Comparison of ENCODE assay signal across 20 mouse cellular contexts in the genomic region with DNA sequence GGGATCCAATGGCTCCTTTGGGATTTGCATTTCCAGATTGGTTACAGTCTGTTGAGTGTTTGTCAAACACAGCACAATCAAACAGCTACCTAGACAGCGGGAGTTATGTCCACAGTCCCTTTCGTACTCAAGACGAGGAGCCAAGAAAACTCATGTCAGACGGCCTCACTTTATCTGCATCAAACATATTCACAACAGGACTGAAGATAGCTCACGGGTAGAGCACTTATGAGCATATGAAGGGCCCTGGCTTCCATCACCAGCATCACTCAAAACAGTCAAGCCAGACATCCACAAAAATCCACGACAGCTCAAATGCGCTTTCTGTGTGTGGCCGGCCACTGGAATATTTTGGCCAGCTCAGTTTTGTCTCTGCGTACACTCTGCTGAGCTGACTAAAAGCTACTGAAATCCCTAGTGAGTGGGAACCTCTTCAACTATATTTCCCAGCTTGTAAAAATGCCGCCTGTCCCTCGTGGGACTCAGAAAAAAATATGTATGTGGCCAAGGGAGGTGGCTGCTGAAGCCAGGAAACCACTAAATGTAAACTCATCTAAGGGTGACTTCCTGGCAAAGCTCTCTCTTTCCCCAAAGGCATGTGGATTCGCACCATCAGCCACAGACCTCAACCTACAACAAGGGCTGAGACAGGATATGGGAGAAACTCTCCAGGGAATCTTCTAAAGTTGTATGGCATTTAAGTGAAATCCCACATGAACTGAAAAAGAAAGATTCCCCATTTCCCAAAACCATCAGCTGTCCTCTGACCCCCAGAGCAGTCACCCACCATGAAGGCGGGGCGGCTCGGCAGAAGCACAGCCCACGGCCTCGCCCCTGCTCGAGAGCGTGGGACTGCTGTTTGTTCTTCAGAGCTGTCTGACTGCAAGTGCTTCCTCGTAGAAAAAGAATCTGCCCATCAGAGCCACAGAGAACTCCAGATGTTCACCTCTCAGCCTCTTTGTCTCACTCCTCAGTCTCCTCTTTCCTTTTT.
DNase-seq lines count a peak whose midpoint lies in the region; ATAC-seq and TF ChIP-seq lines count a peak whose summit lies in the region.
"Had no signal": no experiment of that assay in that cellular context is flagged by ENCODE, and none has a peak within 500 bp of the region (broad histone marks: within the 10 kb centered on the region; RNA-seq: fewer than 3 reads in every experiment).

No protein-coding gene starts in this region.

- 47% methylated on average over 20 of the region's 20 CpGs for WGBS in liver, embryonic 12.5 days (ENCODE audit: insufficient replicate concordance)
- 67% methylated on average over 20 of the region's 20 CpGs for WGBS in liver, postnatal 0 days (ENCODE audit: insufficient replicate concordance)
- WGBS in liver, embryonic 13.5 days (ENCODE audit: insufficient replicate concordance), result 45% methylated on average over 20 of the region's 20 CpGs
- WGBS in midbrain, embryonic 11.5 days, result 85% methylated on average over 20 of the region's 20 CpGs

- ATAC-seq in liver, embryonic 12.5 days, result peak; percentile 62
- ATAC-seq in liver, postnatal 0 days, result no peak
- peak; percentile 68 for ATAC-seq in liver, embryonic 13.5 days (ENCODE audit: low read depth)
- no peak for ATAC-seq in midbrain, embryonic 11.5 days (ENCODE audit: low FRiP score)
- ATAC-seq: forebrain, postnatal 0 days; hindbrain, embryonic 16.5 days; intestine, postnatal 0 days; midbrain, embryonic 13.5 days had no signal

- H3K4me2 ChIP-seq in liver, embryonic 12.5 days, result peak overlapping the region; percentile 20; the same call in 1 of the 2 replicates
- no peak overlapping the region for H3K4me2 ChIP-seq in liver, postnatal 0 days (ENCODE audit: low read depth, low read length)
- H3K4me2 ChIP-seq in liver, embryonic 13.5 days, result peak overlapping the region; percentile 17
- no peak overlapping the region for H3K4me2 ChIP-seq in midbrain, embryonic 11.5 days
- H3K4me2 ChIP-seq: limb, embryonic 15.5 days; midbrain, embryonic 13.5 days; neural tube, embryonic 15.5 days had no signal

- no peak for TF ChIP-seq CTCF in liver, postnatal 0 days (IDR thresholded peaks at IDR 0.05; ENCODE audit: low read depth)

- DNase-seq in liver, postnatal 0 days, result no peak
- peak; percentile 31 for DNase-seq in thymus, postnatal 0 days (ENCODE audit: low spot score)
- no peak for DNase-seq in thymus, postnatal 14 days
- no peak for DNase-seq in liver, embryonic 13.5 days
- no peak for DNase-seq in midbrain, embryonic 11.5 days (ENCODE audit: low spot score, missing footprints)
- DNase-seq in urinary bladder, adult 2 months (ENCODE audit: low spot score), result no peak
- DNase-seq: adrenal gland, adult 8-10 months; cerebellum, adult 11-12 months; cerebellum, postnatal 36 days; forebrain, postnatal 0 days; heart, adult 2 months; layer of hippocampus, postnatal 36 days; right cerebral cortex, postnatal 4 days had no signal

- no peaks in the 10 kb centered on the region for H3K9me3 ChIP-seq in liver, embryonic 12.5 days (replicated peaks)
- no peaks in the 10 kb centered on the region for H3K9me3 ChIP-seq in liver, postnatal 0 days (ENCODE audit: low read length)
- H3K9me3 ChIP-seq in liver, embryonic 13.5 days (replicated peaks), result no peaks in the 10 kb centered on the region
- no peaks in the 10 kb centered on the region for H3K9me3 ChIP-seq in midbrain, embryonic 11.5 days (ENCODE audit: control insufficient read depth, low read length)
- H3K9me3 ChIP-seq: limb, embryonic 15.5 days; midbrain, embryonic 13.5 days; neural tube, embryonic 15.5 days had no signal

- peaks cover 62% of the 10 kb centered on the region for H3K4me1 ChIP-seq in liver, embryonic 12.5 days
- H3K4me1 ChIP-seq in liver, postnatal 0 days (ENCODE audit: insufficient read depth), result peaks cover 4% of the 10 kb centered on the region; the same call in 1 of the 2 replicates
- peaks cover 61% of the 10 kb centered on the region for H3K4me1 ChIP-seq in liver, embryonic 13.5 days (replicated peaks)
- H3K4me1 ChIP-seq in midbrain, embryonic 11.5 days (ENCODE audit: control insufficient read depth, insufficient read depth, low read length), result no peaks in the 10 kb centered on the region
- H3K4me1 ChIP-seq: limb, embryonic 15.5 days; midbrain, embryonic 13.5 days had no signal

- H3K27ac ChIP-seq in liver, embryonic 12.5 days, result peak overlapping the region; percentile 66
- H3K27ac ChIP-seq in liver, postnatal 0 days (ENCODE audit: low read depth), result no peak overlapping the region
- peak overlapping the region; percentile 70 for H3K27ac ChIP-seq in liver, embryonic 13.5 days
- no peak overlapping the region for H3K27ac ChIP-seq in midbrain, embryonic 11.5 days (ENCODE audit: low read depth, low read length)
- H3K27ac ChIP-seq: heart, adult 2 months; kidney, postnatal 0 days; limb, embryonic 15.5 days; midbrain, embryonic 13.5 days; neural tube, embryonic 15.5 days had no signal

- no peak for TF ChIP-seq EP300 in liver, postnatal 0 days (IDR thresholded peaks at IDR 0.05; ENCODE audit: low read depth)

- H3K36me3 ChIP-seq in liver, embryonic 12.5 days, result no peaks in the 10 kb centered on the region
- no peaks in the 10 kb centered on the region for H3K36me3 ChIP-seq in liver, postnatal 0 days (replicated peaks; ENCODE audit: insufficient read depth, low read length)
- H3K36me3 ChIP-seq in liver, embryonic 13.5 days, result no peaks in the 10 kb centered on the region
- H3K36me3 ChIP-seq in midbrain, embryonic 11.5 days (ENCODE audit: control insufficient read depth, insufficient read depth, low read length), result no peaks in the 10 kb centered on the region
- H3K36me3 ChIP-seq: limb, embryonic 15.5 days; midbrain, embryonic 13.5 days; neural tube, embryonic 15.5 days had no signal

- H3K27me3 ChIP-seq in liver, embryonic 12.5 days (replicated peaks), result no peaks in the 10 kb centered on the region
- H3K27me3 ChIP-seq in liver, postnatal 0 days (ENCODE audit: insufficient read depth, low read length), result no peaks in the 10 kb centered on the region
- no peaks in the 10 kb centered on the region for H3K27me3 ChIP-seq in liver, embryonic 13.5 days
- no peaks in the 10 kb centered on the region for H3K27me3 ChIP-seq in midbrain, embryonic 11.5 days (ENCODE audit: control insufficient read depth, insufficient read depth, low read length)
- H3K27me3 ChIP-seq: limb, embryonic 15.5 days; midbrain, embryonic 13.5 days; neural tube, embryonic 15.5 days had no signal

- H3K4me3 ChIP-seq in liver, embryonic 12.5 days, result no peak overlapping the region
- no peak overlapping the region for H3K4me3 ChIP-seq in liver, postnatal 0 days (ENCODE audit: low read depth, low read length)
- H3K4me3 ChIP-seq in liver, embryonic 13.5 days (replicated peaks), result no peak overlapping the region
- H3K4me3 ChIP-seq in midbrain, embryonic 11.5 days (ENCODE audit: low read depth, low read length), result no peak overlapping the region
- H3K4me3 ChIP-seq: heart, adult 2 months; limb, embryonic 15.5 days; midbrain, embryonic 13.5 days; neural tube, embryonic 15.5 days had no signal

- H3K9ac ChIP-seq in liver, embryonic 12.5 days, result no peak overlapping the region
- H3K9ac ChIP-seq in liver, postnatal 0 days (replicated peaks), result no peak overlapping the region
- no peak overlapping the region for H3K9ac ChIP-seq in liver, embryonic 13.5 days
- no peak overlapping the region for H3K9ac ChIP-seq in midbrain, embryonic 11.5 days (ENCODE audit: low read length)
- H3K9ac ChIP-seq: forebrain, postnatal 0 days; limb, embryonic 15.5 days; midbrain, embryonic 13.5 days; neural tube, embryonic 15.5 days had no signal

Comparison
In these comparisons a context has a peak if more than half of its experiments do, and no peak if none do; other contexts are left out.
1. ATAC-seq: peak in liver, embryonic 12.5 days (single experiment) and liver, embryonic 13.5 days (single experiment); none in liver, postnatal 0 days (single experiment) and midbrain, embryonic 11.5 days (single experiment).
2. H3K27ac ChIP-seq: peak in liver, embryonic 12.5 days (single experiment) and liver, embryonic 13.5 days (single experiment); none in liver, postnatal 0 days (single experiment) and midbrain, embryonic 11.5 days (single experiment).
3. H3K4me2 ChIP-seq: peak in liver, embryonic 12.5 days (single experiment) and liver, embryonic 13.5 days (single experiment); none in liver, postnatal 0 days (single experiment) and midbrain, embryonic 11.5 days (single experiment).